In genomic region chr14:33854181-33854580, GRCm38 (mm10) we compare ENCODE assay signal across 18 mouse cellular contexts.
DNase-seq lines count a peak whose midpoint lies in the region; ATAC-seq lines count a peak whose summit lies in the region.
"Had no signal": no experiment of that assay in that cellular context is flagged by ENCODE, and none has a peak within 500 bp of the region (broad histone marks: within the 10 kb centered on the region; RNA-seq: fewer than 3 reads in every experiment).

No protein-coding gene starts in this region.

- H3K27me3 ChIP-seq in midbrain, embryonic 16.5 days (ENCODE audit: control insufficient read depth, insufficient read depth, low read depth, low read length) = no peaks in the 10 kb centered on the region
- H3K27me3 ChIP-seq: forebrain, embryonic 12.5 days; hindbrain, embryonic 12.5 days; limb, embryonic 13.5 days had no signal

- no peaks in the 10 kb centered on the region for H3K9me3 ChIP-seq in midbrain, embryonic 16.5 days (replicated peaks; ENCODE audit: control insufficient read depth, low read length, poor library complexity, severe bottlenecking)
- H3K9me3 ChIP-seq: forebrain, embryonic 12.5 days; hindbrain, embryonic 12.5 days; limb, embryonic 13.5 days had no signal

- WGBS in midbrain, embryonic 16.5 days = 87% methylated on average over 6 of the region's 6 CpGs

- no peak overlapping the region for H3K4me2 ChIP-seq in midbrain, embryonic 16.5 days (ENCODE audit: low read length)
- H3K4me2 ChIP-seq: forebrain, embryonic 12.5 days; hindbrain, embryonic 12.5 days; limb, embryonic 13.5 days had no signal

- intact Hi-C loops in heart, postnatal 25 days (cut with DNase I) = no loop called here

- H3K4me1 ChIP-seq in midbrain, embryonic 16.5 days (ENCODE audit: control insufficient read depth, insufficient read depth, low read length) = no peaks in the 10 kb centered on the region
- H3K4me1 ChIP-seq: forebrain, embryonic 12.5 days; hindbrain, embryonic 12.5 days had no signal

- H3K9ac ChIP-seq in midbrain, embryonic 16.5 days (ENCODE audit: low read depth, low read length) = no peak overlapping the region
- H3K9ac ChIP-seq: forebrain, embryonic 12.5 days; hindbrain, embryonic 12.5 days; limb, embryonic 13.5 days; liver, embryonic 14.5 days had no signal

- H3K36me3 ChIP-seq in midbrain, embryonic 16.5 days (ENCODE audit: control insufficient read depth, insufficient read depth, low read length) = no peaks in the 10 kb centered on the region
- H3K36me3 ChIP-seq: forebrain, embryonic 12.5 days; G1E; hindbrain, embryonic 12.5 days; limb, embryonic 13.5 days had no signal

- peak; percentile 28 to 58 for DNase-seq in adrenal gland, adult (ENCODE audit: inconsistent age in 2 of 2, low spot score in 1 of 2)
- no peak for DNase-seq in adrenal gland, adult 18-20 months (ENCODE audit: low spot score in 2 of 2)
- DNase-seq in heart, adult 11 months = peak; percentile 88
- no peak for DNase-seq in heart, postnatal 25 days (ENCODE audit: low spot score)
- peak; percentile 48 for DNase-seq in adrenal gland, postnatal 10 days
- peak; percentile 25 for DNase-seq in gastrocnemius, postnatal 10 days
- no peak for DNase-seq in frontal cortex, postnatal 10 days (ENCODE audit: low spot score in 2 of 2)
- DNase-seq: kidney, postnatal 4 days; midbrain, embryonic 14.5 days; right cerebral cortex, adult 18-20 months; thymus, postnatal 14 days had no signal

- no peak overlapping the region for H3K27ac ChIP-seq in midbrain, embryonic 16.5 days (ENCODE audit: low read length)
- H3K27ac ChIP-seq: forebrain, embryonic 12.5 days; hindbrain, embryonic 12.5 days; limb, embryonic 13.5 days; liver, embryonic 14.5 days had no signal

- ATAC-seq in midbrain, embryonic 16.5 days = no peak
- ATAC-seq: CD4-positive, CD25-positive, alpha-beta regulatory T cell, adult 4 months had no signal

- no peak overlapping the region for H3K4me3 ChIP-seq in midbrain, embryonic 16.5 days (ENCODE audit: low read depth, low read length)
- H3K4me3 ChIP-seq: forebrain, embryonic 12.5 days; hindbrain, embryonic 12.5 days; limb, embryonic 13.5 days had no signal

Comparison
In these comparisons a context has a peak if more than half of its experiments do, and no peak if none do; other contexts are left out.
1. DNase-seq: peak in adrenal gland, adult (2 of 2), heart, adult 11 months (single experiment), adrenal gland, postnatal 10 days (single experiment) and gastrocnemius, postnatal 10 days (single experiment); none in adrenal gland, adult 18-20 months (0 of 2), heart, postnatal 25 days (single experiment) and frontal cortex, postnatal 10 days (0 of 2).